15 mouse cellular contexts compared by ENCODE assay signal in the genomic region with DNA sequence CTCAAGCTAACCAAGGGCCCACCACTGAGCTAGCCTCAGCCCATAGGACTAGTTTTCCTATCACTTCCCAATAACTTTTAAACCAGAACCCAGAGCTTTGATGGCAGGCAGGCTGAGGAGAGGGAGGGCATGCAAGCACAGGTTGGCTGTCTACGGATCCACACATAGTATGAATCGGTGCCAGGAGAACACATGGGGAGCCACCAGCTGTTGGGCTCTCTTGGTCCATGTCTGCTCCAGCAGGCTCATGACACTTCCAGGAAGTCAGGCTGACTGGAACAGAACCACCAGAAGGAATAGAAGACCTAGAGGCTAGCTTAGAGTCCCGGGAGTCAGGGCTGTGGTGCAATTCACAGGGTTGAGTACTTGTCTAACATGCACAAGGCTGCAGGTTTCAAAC.
DNase-seq lines count a peak whose midpoint lies in the region; ATAC-seq and TF ChIP-seq lines count a peak whose summit lies in the region.
"Had no signal": no experiment of that assay in that cellular context is flagged by ENCODE, and none has a peak within 500 bp of the region (broad histone marks: within the 10 kb centered on the region; RNA-seq: fewer than 3 reads in every experiment).

No protein-coding gene starts in this region.

- H3K4me1 ChIP-seq in lung, embryonic 14.5 days (ENCODE audit: insufficient read depth), result no peaks in the 10 kb centered on the region
- 0 out of 2 replicates have a peak, but pooled peaks cover 3% of the 10 kb centered on the region for H3K4me1 ChIP-seq in stomach, embryonic 15.5 days

- no peaks in the 10 kb centered on the region for H3K9me3 ChIP-seq in lung, embryonic 14.5 days (ENCODE audit: low read depth, low read length)
- H3K9me3 ChIP-seq in stomach, embryonic 15.5 days, result no peaks in the 10 kb centered on the region
- H3K9me3 ChIP-seq: forebrain, embryonic 13.5 days; midbrain, embryonic 13.5 days; neural tube, embryonic 12.5 days had no signal

- TF ChIP-seq CTCF in lung, embryonic 14.5 days (IDR thresholded peaks at IDR 0.05; ENCODE audit: low read depth), result no peak

- H3K9ac ChIP-seq in lung, embryonic 14.5 days, result no peak overlapping the region
- no peak overlapping the region for H3K9ac ChIP-seq in stomach, embryonic 15.5 days
- H3K9ac ChIP-seq: forebrain, embryonic 13.5 days; liver, embryonic 14.5 days; midbrain, embryonic 13.5 days; neural tube, embryonic 12.5 days had no signal

- 76% methylated on average over 3 of the region's 3 CpGs for WGBS in lung, embryonic 14.5 days
- 80% methylated on average over 3 of the region's 3 CpGs for WGBS in stomach, embryonic 15.5 days

- no peaks in the 10 kb centered on the region for H3K36me3 ChIP-seq in lung, embryonic 14.5 days (ENCODE audit: insufficient read depth)
- no peaks in the 10 kb centered on the region for H3K36me3 ChIP-seq in stomach, embryonic 15.5 days
- H3K36me3 ChIP-seq: midbrain, embryonic 13.5 days; neural tube, embryonic 12.5 days had no signal

- no peak for ATAC-seq in lung, embryonic 14.5 days (ENCODE audit: insufficient read depth)
- ATAC-seq in stomach, embryonic 15.5 days (ENCODE audit: insufficient read depth, low FRiP score, low read depth), result no peak
- ATAC-seq: forebrain, embryonic 13.5 days; hindbrain, embryonic 16.5 days; midbrain, embryonic 13.5 days had no signal

- H3K4me3 ChIP-seq in lung, embryonic 14.5 days (ENCODE audit: low read depth, low read length), result no peak overlapping the region
- H3K4me3 ChIP-seq in stomach, embryonic 15.5 days (replicated peaks), result no peak overlapping the region
- H3K4me3 ChIP-seq: forebrain, embryonic 13.5 days; midbrain, embryonic 13.5 days; neural tube, embryonic 12.5 days had no signal

- 0 out of 2 replicates have a peak overlapping the region, but pooled peaks have one; percentile 22 for H3K27ac ChIP-seq in lung, embryonic 14.5 days (ENCODE audit: low read depth)
- peak overlapping the region; percentile 54 for H3K27ac ChIP-seq in stomach, embryonic 15.5 days
- H3K27ac ChIP-seq: forebrain, embryonic 13.5 days; liver, embryonic 14.5 days; midbrain, embryonic 13.5 days; neural tube, embryonic 12.5 days had no signal

- no peak overlapping the region for H3K4me2 ChIP-seq in lung, embryonic 14.5 days
- H3K4me2 ChIP-seq in stomach, embryonic 15.5 days, result no peak overlapping the region
- H3K4me2 ChIP-seq: forebrain, embryonic 13.5 days; midbrain, embryonic 13.5 days; neural tube, embryonic 12.5 days had no signal

- no peaks in the 10 kb centered on the region for H3K27me3 ChIP-seq in lung, embryonic 14.5 days (ENCODE audit: insufficient read depth, low read length)
- no peaks in the 10 kb centered on the region for H3K27me3 ChIP-seq in stomach, embryonic 15.5 days (replicated peaks)
- H3K27me3 ChIP-seq: forebrain, embryonic 13.5 days; midbrain, embryonic 13.5 days; neural tube, embryonic 12.5 days had no signal

- DNase-seq in gastrocnemius, adult 18-20 months (ENCODE audit: low spot score), result peak; percentile 22
- DNase-seq in gastrocnemius, postnatal 25 days, result no peak
- no peak for DNase-seq in lung, embryonic 14.5 days
- DNase-seq in lung, postnatal 4 days, result no peak
- peak; percentile 91 to 92 for DNase-seq in cerebellum, postnatal 10 days
- DNase-seq in thymus, postnatal 14 days, result no peak
- no peak for DNase-seq in urinary bladder, postnatal 36 days (ENCODE audit: low spot score in 2 of 2)
- DNase-seq: adrenal gland, postnatal 36 days; gastrocnemius, postnatal 36 days had no signal

Comparison
In these comparisons a context has a peak if more than half of its experiments do, and no peak if none do; other contexts are left out.
1. DNase-seq: peak in gastrocnemius, adult 18-20 months (single experiment) and cerebellum, postnatal 10 days (2 of 2); none in gastrocnemius, postnatal 25 days (single experiment), lung, embryonic 14.5 days (single experiment), lung, postnatal 4 days (0 of 2), thymus, postnatal 14 days (single experiment) and urinary bladder, postnatal 36 days (0 of 2).